Mouse (Mus musculus) neutrophil, adult 5-6 weeks (primary cell): ENCODE results near the gene Poc1a. TPM values are rescaled to one million over a fixed set of nuclear protein-coding genes. Genes with fewer than 3 reads are reported as not detected.

Experiments
- ATAC-seq: fragments of 151-379, 151-347 bp; 2 replicates; pipeline ENCODE4 v1.8.0; 2017; ENCODE audit warnings: mild to moderate bottlenecking, moderate TSS enrichment; ENCODE audit not compliant: insufficient number of reproducible peaks, poor library complexity, low FRiP score, severe bottlenecking; ENCODE audit errors: extremely low read depth
- total RNA-seq: library from RNA; stranded (forward); fragments of 200-1000 nt; gene quantifications from 2 replicates; pipeline ENCODE4 v1.2.3, GENCODE M21; 2017

Poc1a gene
- total RNA-seq: 0.98 and 1.4 TPM in 2 replicates

GRCm38 (mm10) chr9:106280808-106281544 is at the start of gene Poc1a:
Gene Poc1a (plus strand): TSS chr9:106281061.
- ATAC-seq: peak; percentile 90

DNA sequence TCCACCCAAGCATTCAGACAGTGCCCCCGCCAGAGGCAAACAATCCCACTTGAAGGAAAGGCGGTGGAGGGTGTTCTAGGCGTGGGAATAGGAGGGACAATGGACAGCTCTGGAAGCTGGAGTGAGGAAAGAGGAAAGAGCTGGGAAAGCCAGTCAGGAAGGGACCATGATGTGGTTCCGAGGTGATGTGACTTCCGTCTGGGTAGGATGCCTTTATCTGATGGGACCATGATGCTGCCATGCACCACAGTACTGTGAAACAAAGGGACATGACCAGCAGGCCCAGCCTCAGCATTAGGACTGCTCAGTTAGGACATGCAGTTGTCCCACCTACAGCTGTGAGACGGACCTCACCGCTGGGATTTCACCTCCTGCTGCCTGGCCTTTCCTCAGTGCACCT is 49.6 kb upstream of the Poc1a start:
- ATAC-seq: no peak

DNA sequence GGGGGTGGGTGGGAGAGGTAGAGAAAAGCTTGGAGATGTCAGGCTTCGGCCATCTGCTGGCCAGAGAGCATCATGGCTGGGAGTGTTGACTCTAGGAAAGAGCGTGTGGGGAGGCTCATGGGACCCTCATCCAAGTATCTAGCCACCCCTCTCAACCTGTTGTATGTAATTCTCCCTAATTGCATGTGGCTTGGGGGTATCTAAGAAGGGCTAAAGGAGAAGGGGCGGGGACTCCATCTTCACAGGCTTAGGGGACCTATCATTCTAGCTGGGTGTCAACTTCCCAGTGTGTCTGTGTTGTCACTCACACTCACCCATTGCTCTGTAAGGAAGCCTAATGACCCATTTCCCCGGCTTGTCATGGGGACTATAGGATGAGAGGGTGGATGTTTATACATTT is 49.0 kb upstream of the Poc1a start:
- no peak for ATAC-seq

DNA sequence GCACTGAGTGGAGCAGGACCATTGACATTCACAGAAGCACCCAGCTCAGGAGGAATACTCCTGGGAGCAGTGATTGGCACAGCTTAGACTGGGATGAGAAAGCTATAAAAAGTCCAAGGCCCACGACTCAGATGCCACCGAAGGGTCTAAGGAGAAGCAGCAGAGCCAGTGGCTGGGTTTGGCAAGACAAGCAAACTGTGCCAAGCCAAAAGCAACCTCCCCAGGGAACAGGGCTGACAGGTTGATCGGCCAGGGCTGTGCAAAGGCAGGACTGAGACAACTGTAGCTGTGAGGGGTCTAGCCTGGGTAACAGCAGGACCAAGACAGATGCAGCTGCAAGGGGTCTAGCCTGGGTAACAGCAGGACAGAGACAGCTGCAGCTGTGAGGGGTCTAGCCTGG is 47.9 kb upstream of the Poc1a start:
- ATAC-seq: no peak

- ATAC-seq: no peak
Measured at GRCm38 (mm10) chr9:106233953-106234352, 46.9 kb upstream of the Poc1a start.

DNA sequence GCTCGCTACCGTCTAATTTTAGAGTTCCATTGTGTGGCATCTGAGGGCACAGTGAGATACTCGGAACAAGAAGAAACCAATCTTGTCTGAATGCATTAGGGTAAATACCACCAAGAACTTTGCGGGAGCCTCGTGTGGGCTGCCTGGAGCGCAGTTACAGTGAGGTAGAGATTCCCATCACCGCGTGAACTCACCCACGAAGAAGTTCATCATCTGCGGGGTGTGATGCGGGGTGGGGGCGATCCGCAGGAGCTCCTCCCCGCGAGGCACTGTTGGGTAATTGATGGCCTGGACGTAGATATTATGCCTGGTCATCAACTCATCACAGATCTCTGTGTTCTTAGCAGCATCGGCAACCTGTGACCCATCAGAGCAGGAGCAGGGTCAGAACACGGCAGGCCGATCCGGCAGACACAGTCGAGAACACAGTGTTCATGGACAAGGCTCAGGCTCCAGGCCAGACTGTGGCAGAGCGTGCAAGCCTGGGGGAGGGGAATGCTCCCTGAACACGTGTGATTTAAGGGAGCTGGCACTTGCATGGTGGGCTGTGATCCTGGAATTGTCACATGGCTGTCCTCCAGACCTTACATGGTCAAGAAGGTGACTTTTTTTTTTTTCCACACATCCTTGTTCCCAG is 45.5 kb upstream of the Poc1a start:
- ATAC-seq: no peak

DNA sequence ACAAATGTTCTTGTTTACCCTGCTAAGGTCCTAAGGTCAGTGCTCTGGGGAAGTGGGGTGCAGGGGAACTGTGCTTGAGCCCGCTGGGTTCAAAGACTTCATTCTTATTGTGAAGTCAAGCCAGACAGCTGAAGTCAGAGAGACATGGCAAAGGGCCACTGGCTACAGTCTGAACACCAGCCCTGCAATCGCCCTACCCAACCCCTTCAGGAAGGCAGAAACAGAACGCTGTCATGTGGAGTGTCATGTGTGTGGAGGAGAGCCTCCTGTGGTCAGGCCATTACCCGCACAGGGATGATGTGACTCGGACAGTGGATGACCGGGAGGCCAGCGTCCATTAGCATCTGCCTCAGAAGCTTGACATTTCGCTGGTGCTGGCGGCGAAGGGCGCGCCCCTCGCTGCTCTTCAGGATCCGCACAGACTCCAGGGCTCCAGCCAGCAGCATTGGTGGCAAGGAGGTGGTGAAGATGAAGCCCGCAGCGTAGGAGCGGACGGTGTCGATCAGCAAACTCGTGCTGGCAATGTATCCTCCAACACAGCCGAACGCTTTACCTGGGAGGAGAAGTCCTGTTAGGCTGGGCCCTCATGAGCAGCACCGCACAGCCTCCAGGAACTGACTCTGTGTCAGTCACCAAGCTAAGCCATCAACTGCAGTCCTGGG is 44.6 kb upstream of the Poc1a start:
- ATAC-seq: no peak

GRCm38 (mm10) chr9:106236818-106237211 is 44.0 kb upstream of the Poc1a start:
- no peak for ATAC-seq

DNA sequence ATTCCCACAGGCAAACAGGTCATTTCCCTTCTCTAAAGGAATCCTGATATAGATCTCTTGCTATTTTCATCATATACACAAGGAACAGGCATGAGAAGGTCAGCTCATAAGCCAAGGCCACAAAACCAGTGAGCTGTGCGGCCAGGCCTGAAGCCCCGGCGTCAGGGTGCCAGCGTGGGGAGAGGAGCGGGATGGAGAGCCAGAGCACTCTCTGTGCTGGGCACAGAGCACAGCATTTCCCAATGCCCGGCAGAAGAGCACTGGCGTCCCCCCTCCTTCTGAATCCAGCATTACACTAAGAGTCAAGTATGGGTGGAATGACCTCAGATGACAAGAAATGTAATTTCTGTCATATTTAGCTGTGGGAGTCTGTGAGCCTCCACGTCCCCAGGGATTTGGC is 43.5 kb upstream of the Poc1a start:
- no peak for ATAC-seq

GRCm38 (mm10) chr9:106237878-106238277 is 43.0 kb upstream of the Poc1a start:
- ATAC-seq: no peak

DNA sequence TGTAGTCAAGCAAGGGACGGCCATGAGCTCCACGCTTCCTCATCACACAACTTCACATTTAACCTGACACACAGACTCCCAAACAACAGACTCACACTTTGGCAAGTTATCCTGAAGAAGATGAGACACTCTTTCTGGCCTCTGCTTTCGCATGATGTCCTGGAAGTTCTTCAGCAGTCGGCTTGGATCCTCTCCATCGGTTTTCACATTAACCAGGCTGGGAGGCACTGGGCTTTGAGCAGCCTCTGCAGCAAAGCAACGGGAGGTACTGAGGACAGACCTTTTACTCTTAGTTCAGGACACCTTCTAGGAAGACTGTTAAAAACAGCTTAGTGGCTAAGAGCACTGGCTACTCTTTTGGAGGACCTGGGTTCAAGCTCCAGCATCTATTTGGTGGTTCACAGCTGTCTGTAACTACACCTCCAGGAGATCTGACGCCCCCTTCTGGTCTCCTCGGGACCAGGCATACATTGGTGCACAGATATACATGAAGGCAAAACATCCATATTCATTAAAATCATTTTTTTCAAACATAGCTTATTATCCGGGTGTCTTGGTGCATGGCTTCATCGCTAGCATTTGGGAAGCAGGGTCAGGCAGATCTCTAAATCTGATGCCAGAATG is 39.2 kb upstream of the Poc1a start:
- ATAC-seq: no peak

- 0 out of 2 replicates have a peak, but pooled peaks have one; percentile 31 for ATAC-seq
Measured at GRCm38 (mm10) chr9:106242813-106243488, 37.9 kb upstream of the Poc1a start.

GRCm38 (mm10) chr9:106249550-106249949 is 31.3 kb upstream of the Poc1a start:
- no peak for ATAC-seq

DNA sequence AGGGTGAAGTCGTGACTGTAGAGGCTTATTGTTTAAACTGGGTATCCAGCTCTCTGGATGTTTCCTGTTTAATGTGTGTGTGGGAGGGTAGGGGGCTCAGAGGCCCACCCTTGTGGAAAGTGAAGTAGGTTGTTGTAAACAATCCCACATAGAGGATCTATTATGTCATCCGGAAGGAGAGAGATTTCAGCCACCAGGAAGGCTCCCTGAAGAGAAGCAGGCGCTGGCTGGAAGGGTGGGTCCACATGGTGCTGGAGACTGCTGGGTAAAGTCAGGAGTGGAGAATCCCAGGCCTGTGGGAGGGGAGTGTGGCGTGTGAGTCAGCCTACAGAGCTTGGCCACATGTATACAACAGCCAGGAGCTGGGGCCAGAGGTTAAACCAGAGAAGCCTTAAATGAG is 30.6 kb upstream of the Poc1a start:
- ATAC-seq: no peak

DNA sequence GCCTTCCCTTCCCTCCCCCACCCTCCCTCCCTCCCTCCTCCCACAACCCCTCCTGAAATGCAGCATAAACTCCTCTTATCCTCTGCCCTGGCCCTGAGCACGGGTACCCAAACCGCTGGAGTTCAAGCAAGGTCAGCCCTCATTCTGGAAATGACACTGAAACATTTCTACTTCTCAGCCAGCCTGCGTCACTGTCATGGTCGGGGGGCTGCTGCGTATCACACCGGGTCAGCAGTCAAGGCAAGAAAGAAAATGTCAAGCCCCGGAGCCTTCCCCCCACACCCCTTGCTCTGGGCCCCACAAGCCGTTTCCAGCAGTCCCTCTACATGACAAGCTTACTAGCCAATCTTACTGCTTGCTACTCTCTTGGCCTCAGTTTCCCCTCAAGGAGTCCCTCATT is 29.8 kb upstream of the Poc1a start:
- no peak for ATAC-seq

DNA sequence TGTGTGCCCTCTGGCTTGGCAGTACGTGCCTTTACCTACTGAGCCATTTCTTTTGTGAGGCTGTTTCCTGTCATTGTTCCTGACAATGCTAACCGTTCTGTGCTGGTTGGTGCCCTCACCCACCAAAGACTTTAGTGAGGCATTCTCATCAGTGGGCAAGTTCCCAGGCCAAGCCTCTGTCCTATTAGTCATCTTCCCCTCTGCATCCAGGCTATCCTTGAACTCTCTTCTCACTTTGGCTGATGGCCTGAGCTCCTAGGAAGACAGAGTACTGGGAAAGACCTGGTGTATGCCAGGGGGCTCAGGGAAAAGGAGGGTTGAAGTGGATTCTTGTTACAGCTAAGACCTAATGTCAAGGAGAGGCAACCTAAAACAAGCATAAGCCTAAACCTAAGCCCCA is 26.9 kb upstream of the Poc1a start:
- ATAC-seq: no peak

DNA sequence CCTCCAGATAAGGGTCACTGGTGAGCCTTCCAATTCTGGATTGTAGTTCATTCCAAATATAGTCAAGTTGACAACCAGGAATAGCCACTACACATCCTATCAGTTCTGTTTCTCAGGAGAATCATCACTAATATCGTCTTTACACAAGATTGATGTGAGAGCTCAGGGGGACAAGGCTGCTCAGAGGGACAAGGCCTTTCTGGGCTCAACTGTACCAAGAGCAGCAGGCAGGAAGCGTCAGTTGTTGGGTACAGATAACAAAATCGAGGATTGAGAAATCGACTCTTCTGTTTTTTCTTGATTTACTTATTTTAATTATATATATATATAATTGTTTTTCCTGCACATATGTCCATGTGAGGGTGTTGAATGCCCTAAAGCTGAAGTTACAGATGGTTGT is 22.4 kb upstream of the Poc1a start:
- no peak for ATAC-seq

- ATAC-seq: no peak
Measured at GRCm38 (mm10) chr9:106258990-106259389, 21.9 kb upstream of the Poc1a start.

- ATAC-seq: peak; percentile 75
Measured at GRCm38 (mm10) chr9:106261058-106261457, 19.8 kb upstream of the Poc1a start.
